Mouse (Mus musculus) embryo, embryonic 10.5 days (tissue): ENCODE results near the gene Rbfox3.
A peak's percentile ranks its signal among the peaks of the same experiment; 100 is the strongest.

Source experiments
- DNase-seq: peaks from one replicate; pipeline ENCODE4 v3.0.0-alpha.2; 2015; ENCODE audit warnings: low spot score

Gene Rbfox3

GRCm38 (mm10) chr11:118503418-118504179 is 407.8 kb downstream of the Rbfox3 start:
- DNase-seq, result no peak

- no peak for DNase-seq
Observed at GRCm38 (mm10) chr11:118502990-118503389, 408.4 kb downstream of the Rbfox3 start.

- DNase-seq, result no peak
Observed at GRCm38 (mm10) chr11:118496066-118496689, 415.2 kb downstream of the Rbfox3 start.

- no peak for DNase-seq
Observed at GRCm38 (mm10) chr11:118495065-118495464, 416.3 kb downstream of the Rbfox3 start.

GRCm38 (mm10) chr11:118494001-118494737 is 417.2 kb downstream of the Rbfox3 start:
- DNase-seq, result no peak

GRCm38 (mm10) chr11:118493458-118493857 is 417.9 kb downstream of the Rbfox3 start:
- DNase-seq, result no peak

- DNase-seq, result no peak
Observed at GRCm38 (mm10) chr11:118491230-118491629, 420.2 kb downstream of the Rbfox3 start.

- DNase-seq, result peak; percentile 80
Observed at GRCm38 (mm10) chr11:118490566-118491218, 420.7 kb downstream of the Rbfox3 start.

GRCm38 (mm10) chr11:118488907-118489270 is 422.5 kb downstream of the Rbfox3 start:
- no peak for DNase-seq

- DNase-seq, result no peak
Observed at GRCm38 (mm10) chr11:118488191-118488906, 423.0 kb downstream of the Rbfox3 start.

- no peak for DNase-seq
Observed at GRCm38 (mm10) chr11:118486881-118487772, 424.3 kb downstream of the Rbfox3 start.

GRCm38 (mm10) chr11:118486281-118486680 is 425.1 kb downstream of the Rbfox3 start:
- no peak for DNase-seq

GRCm38 (mm10) chr11:118485780-118486179 is 425.6 kb downstream of the Rbfox3 start:
- DNase-seq, result no peak

GRCm38 (mm10) chr11:118485338-118485737 is 426.1 kb downstream of the Rbfox3 start:
- no peak for DNase-seq

- no peak for DNase-seq
Observed at GRCm38 (mm10) chr11:118484169-118484568, 427.2 kb downstream of the Rbfox3 start.

- DNase-seq, result no peak
Observed at GRCm38 (mm10) chr11:118481751-118482150, 429.6 kb downstream of the Rbfox3 start.

- DNase-seq, result no peak
Observed at GRCm38 (mm10) chr11:118481231-118481630, 430.2 kb downstream of the Rbfox3 start.

- DNase-seq, result no peak
Observed at GRCm38 (mm10) chr11:118479776-118480175, 431.6 kb downstream of the Rbfox3 start.

- DNase-seq, result peak; percentile 97
Observed at GRCm38 (mm10) chr11:118476396-118477373, 434.7 kb downstream of the Rbfox3 start, which contains the start of gene Engase. Gene Engase, plus strand, starts transcription at chr11:118476829.
